Mouse (Mus musculus) urinary bladder, postnatal 4 days (tissue): Measurements from ENCODE around the gene Zfp2.

Experiments used
- DNase-seq, 2 experiments: peaks; one replicate each; pipeline ENCODE4 v3.0.0; 2021 to 2022; ENCODE audit warnings: low spot score in 2 of 2

The Zfp2 gene

DNA sequence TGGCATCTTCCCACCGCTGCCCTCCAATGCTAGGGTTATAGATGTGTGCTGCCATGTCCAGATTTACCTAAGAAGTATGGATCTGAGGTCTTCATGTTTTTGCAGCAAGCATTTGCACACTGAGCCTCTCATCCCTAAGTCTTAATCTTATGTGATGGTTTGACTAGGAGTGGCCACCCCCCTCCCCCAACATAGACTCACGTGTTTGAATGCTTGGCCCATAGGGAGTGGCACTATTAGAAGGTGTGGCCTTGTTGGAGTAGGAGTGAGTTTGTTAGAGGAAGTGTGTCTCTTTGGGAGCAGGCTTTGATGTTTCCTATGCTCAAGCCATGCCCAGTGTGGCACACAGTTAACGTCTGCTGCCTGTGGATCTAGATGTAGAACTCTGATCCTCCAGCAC is 37.3 kb downstream of the Zfp2 start:
- DNase-seq: no peak

DNA sequence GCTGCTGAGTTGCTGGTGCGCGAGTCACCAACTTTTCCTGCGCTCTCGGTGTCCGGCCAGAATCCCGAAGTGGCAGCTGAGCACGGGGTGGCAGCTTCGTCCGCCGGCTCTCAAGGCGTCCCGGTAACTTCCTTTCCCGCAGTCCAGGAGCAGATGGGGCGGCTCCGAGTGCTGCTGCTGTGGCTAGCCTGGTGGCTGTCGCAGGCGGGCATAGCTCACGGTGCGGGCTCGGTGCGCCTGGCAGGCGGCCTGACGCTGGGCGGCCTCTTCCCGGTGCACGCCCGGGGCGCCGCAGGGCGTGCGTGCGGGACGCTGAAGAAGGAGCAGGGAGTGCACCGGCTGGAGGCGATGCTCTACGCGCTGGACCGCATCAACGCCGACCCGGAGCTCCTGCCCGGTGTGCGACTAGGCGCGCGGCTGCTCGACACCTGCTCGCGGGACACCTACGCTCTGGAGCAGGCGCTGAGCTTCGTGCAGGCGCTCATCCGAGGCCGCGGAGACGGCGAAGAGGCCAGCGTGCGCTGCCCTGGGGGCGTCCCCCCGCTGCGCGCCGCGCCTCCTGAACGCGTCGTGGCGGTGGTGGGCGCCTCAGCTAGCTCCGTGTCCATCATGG is 64.9 kb downstream of the Zfp2 start:
- no peak for DNase-seq

DNA sequence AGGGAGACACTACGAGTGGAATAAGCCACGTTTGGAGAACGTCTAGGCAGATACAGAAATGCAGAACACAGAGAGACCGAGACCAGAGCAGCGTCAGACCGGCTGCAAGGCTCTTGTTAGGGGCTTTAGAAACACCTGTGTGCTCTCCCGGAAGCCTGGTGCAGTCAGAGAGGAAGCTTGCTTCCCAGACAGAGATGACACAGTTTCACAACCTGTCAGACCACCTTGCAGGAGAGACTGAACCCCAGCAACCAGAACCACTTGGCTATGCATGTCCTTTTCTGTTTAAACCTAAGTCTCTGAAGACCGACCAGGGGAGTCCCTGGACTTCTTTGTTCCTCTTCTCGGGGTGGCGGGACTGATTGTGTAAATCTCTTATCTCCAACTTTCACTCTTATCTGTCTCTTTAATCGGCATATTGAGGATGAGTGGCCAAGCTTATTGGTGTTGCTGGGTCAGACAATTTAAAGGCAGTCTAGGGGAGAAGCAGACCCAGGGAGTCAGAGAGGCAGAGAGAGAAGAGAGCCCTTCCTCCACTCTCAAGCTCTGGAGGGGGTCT is 65.7 kb downstream of the Zfp2 start, which contains the start of gene Grm6:
Gene Grm6, plus strand, starts transcription at position 509 of the 559 bp plus-strand sequence.
- DNase-seq: no peak

DNA sequence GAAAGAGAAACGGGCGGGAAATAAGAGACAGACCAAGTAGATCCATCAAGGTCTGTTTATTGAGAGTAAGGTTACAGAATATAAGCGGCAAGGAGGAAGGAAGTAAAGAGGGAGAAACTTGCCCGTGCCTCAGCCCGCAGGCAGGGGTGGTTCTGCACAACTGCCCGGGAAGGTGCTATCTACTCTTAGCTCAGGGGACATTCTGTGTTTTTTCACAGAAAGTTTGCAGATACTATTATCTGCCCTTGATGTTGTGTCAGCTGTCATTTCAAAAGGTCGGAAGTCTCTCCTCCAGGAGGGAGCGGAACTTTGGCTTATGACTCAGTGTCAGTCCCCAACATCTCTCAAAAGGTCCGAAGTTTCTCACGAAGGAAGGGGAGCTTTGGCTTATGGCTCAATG is 66.7 kb downstream of the Zfp2 start:
- no peak for DNase-seq
